Mouse (Mus musculus) bone marrow, adult 2 months (tissue): ENCODE data around the gene Slc5a2. TPM values are rescaled to one million over a fixed set of nuclear protein-coding genes. Genes with fewer than 3 reads are reported as not detected.

Experiments used
- H3K27ac ChIP-seq: fragments of 200-500 bp; 2 replicates; pipeline ENCODE4 v1.5.1; 2012; ENCODE audit warnings: low read depth, mild to moderate bottlenecking, control low read depth, inconsistent platforms, low read length; ENCODE audit not compliant: control insufficient read depth, poor library complexity, insufficient read depth
- H3K4me1 ChIP-seq: fragments of 200-500 bp; 2 replicates; pipeline ENCODE4 v1.6.1; 2011; ENCODE audit warnings: low read length; ENCODE audit not compliant: control insufficient read depth, insufficient read depth
- H3K4me3 ChIP-seq: fragments of 200-500 bp; replicated peaks from 2 replicates; pipeline ENCODE3; 2011; ENCODE audit warnings: mild to moderate bottlenecking, low read depth, low read length, control low read depth; ENCODE audit not compliant: control insufficient read depth
- CTCF ChIP-seq: fragments of 200-500 bp; IDR thresholded peaks from 2 replicates; pipeline ENCODE4 v1.5.1; 2011; ENCODE audit warnings: low read length, control low read depth; ENCODE audit not compliant: control insufficient read depth, insufficient read depth
- POLR2A ChIP-seq: fragments of 200-500 bp; IDR thresholded peaks from 2 replicates; pipeline ENCODE4 v1.6.1; 2011; ENCODE audit warnings: low read depth, mild to moderate bottlenecking, control low read depth, low read length, borderline replicate concordance; ENCODE audit not compliant: control insufficient read depth
- whole genome bisulfite sequencing: fragments of 180-500 bp; shearing (Covaris S2); methylation state at CpG from one replicate; pipeline ENCODE4 v1.1.7; 2018; 5-methylcytosine and 5-hydroxymethylcytosine counted together
- polyA plus RNA-seq: library from polyadenylated mRNA; stranded (reverse); fragments of >200 nt; gene quantifications from 2 replicates; pipeline ENCODE4 v1.2.4, GENCODE M21; 2011; ENCODE audit warnings: low replicate concordance; ENCODE audit not compliant: missing spikeins, insufficient read depth, insufficient read length

Gene Slc5a2
- polyA plus RNA-seq, 1 experiment, result 3.6 TPM

GRCm38 (mm10) chr7:128256783-128257334, 8.6 kb upstream of the Slc5a2 start:
- WGBS, result 40% methylated on average over 5 of the region's 5 CpGs
- no peak for TF ChIP-seq POLR2A
- TF ChIP-seq CTCF, result no peak
- Histone ChIP-seq H3K27ac (no peak overlapping the region), H3K4me1 (no peaks in the 10 kb centered on the region), H3K4me3 (no peak overlapping the region)

- H3K27ac ChIP-seq, result no peak overlapping the region
- TF ChIP-seq POLR2A (no peak), CTCF (no peak)
- no peak overlapping the region for H3K4me3 ChIP-seq
- WGBS, result 62% methylated on average over 5 of the region's 5 CpGs
- H3K4me1 ChIP-seq, result peaks cover 3% of the 10 kb centered on the region; the same call in 1 of the 2 replicates
These were observed 599 bp downstream of the Slc5a2 start for GRCm38 (mm10) chr7:128266056-128266455.

- Histone ChIP-seq H3K27ac (no peak overlapping the region), H3K4me3 (no peak overlapping the region), H3K4me1 (peaks cover 3% of the 10 kb centered on the region; the same call in 1 of the 2 replicates)
- TF ChIP-seq POLR2A, result no peak
- no peak for TF ChIP-seq CTCF
- 62% methylated on average over 13 of the region's 13 CpGs for WGBS
These were observed 1.9 kb downstream of the Slc5a2 start for GRCm38 (mm10) chr7:128267391-128267790.

DNA sequence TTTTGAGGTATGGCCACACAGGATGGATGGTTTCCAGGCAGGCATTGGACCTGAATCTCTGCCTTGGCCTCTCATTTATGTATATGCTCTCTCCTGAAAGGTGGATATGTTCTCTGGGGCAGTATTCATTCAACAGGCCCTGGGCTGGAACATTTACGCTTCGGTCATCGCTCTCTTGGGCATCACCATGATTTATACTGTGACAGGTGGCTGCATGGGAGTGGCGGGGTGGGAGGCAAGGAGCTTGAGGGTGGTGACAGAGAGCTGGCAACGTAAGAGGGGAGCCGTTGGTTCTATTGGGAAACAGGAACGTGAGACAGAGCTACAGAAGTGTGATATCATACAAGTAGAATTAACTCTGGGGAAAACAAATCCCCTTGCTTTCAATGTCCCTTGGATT, 2.4 kb downstream of the Slc5a2 start:
- 76% methylated on average over 7 of the region's 7 CpGs for WGBS
- peaks cover 3% of the 10 kb centered on the region; the same call in 1 of the 2 replicates for H3K4me1 ChIP-seq
- TF ChIP-seq POLR2A, result no peak
- no peak for TF ChIP-seq CTCF
- no peak overlapping the region for H3K4me3 ChIP-seq
- no peak overlapping the region for H3K27ac ChIP-seq

DNA sequence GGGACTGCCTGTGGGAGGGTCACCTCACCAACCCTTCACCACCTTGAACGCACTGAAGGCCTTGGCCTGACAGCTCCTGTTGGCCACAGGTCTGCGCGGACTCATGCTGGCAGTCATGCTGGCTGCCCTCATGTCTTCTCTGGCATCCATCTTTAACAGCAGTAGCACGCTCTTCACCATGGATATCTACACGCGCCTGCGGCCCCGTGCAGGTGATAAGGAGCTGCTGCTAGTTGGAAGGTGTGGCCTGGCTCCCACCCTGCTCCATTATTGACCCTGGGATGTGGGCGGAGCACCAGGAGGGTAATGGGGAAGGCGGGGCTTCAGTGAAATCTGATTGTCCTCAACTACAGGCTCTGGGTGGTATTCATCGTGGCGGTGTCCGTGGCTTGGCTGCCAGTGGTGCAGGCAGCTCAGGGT, 5.0 kb downstream of the Slc5a2 start:
- H3K4me1 ChIP-seq, result peaks cover 3% of the 10 kb centered on the region; the same call in 1 of the 2 replicates
- 51% methylated on average over 13 of the region's 13 CpGs for WGBS
- TF ChIP-seq POLR2A, result peak; percentile 50; the same call in 1 of the 2 replicates
- no peak for TF ChIP-seq CTCF
- H3K27ac ChIP-seq, result no peak overlapping the region
- no peak overlapping the region for H3K4me3 ChIP-seq

- Histone ChIP-seq H3K4me3 (no peak overlapping the region), H3K27ac (no peak overlapping the region)
- 97% methylated on average over 9 of the region's 9 CpGs for WGBS
These were observed 6.0 kb downstream of the Slc5a2 start for GRCm38 (mm10) chr7:128271496-128271895.

DNA sequence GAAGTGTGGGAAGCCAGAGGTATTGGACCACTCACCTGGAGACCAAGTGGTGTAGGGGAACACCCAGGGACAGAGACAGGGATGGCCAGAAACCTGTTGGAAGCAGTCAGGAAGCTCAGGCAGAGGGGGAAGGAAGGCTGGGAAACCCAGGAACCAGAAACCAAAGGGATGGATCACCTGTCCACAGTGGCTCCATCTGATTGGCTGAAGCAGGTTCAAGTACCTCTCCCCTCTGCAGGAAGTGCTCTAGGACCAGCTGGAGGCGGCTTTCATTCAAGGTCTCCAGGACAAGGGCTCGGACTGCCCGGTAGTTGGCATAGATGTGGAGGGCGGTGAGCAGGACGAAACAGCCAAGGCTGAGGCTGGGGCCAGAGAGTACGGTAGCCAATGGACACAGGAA, 10.6 kb downstream of the Slc5a2 start:
- Histone ChIP-seq H3K4me3 (no peak overlapping the region), H3K27ac (no peak overlapping the region), H3K4me1 (no peaks in the 10 kb centered on the region; the same call in 1 of the 2 replicates)
- TF ChIP-seq POLR2A (no peak), CTCF (no peak)
- 96% methylated on average over 6 of the region's 6 CpGs for WGBS

More at GRCm38 (mm10) chr7:128271496-128271895, 6.0 kb downstream of the Slc5a2 start:
- H3K4me1 ChIP-seq, result peaks cover 3% of the 10 kb centered on the region; the same call in 1 of the 2 replicates
- TF ChIP-seq CTCF, result no peak
- no peak for TF ChIP-seq POLR2A

GRCm38 (mm10) chr7:128279750-128280149, 14.3 kb downstream of the Slc5a2 start:
- no peak for TF ChIP-seq CTCF
- no peak for TF ChIP-seq POLR2A
- WGBS, result 88% methylated on average over 4 of the region's 4 CpGs
- Histone ChIP-seq H3K4me1 (no peaks in the 10 kb centered on the region), H3K4me3 (no peak overlapping the region), H3K27ac (no peak overlapping the region)
